Mouse (Mus musculus) forebrain, embryonic 14.5 days (tissue): ENCODE measurements at regions not wholly inside any gene's neighbourhood (a gene's known extent, or its start where the extent isn't known, plus 50 kb on each side); places are given as distances from the start of the nearest gene placed in this dataset.
"Not testable (repeated sequence)": the region's sequence is repeated elsewhere in the genome, so short reads cannot be mapped to it uniquely, and the experiment has no call there.

Experiments used
- ATAC-seq: fragments of 200-750 bp; cut with Nextera tagmentation; 2 replicates; pipeline ENCODE4 v1.8.0; 2017; ENCODE audit warnings: mild to moderate bottlenecking, moderate library complexity
- DNase-seq: peaks from one replicate; pipeline ENCODE4 v3.0.0-alpha.2; 2015; ENCODE audit warnings: low spot score
- H3K27ac ChIP-seq: fragments of 300-500 bp; sonication (generic); 2 replicates; pipeline ENCODE4 v1.5.1; 2014; ENCODE audit warnings: low read depth, mild to moderate bottlenecking, control low read depth, low read length, moderate library complexity
- H3K27me3 ChIP-seq: fragments of 300-500 bp; sonication (generic); replicated peaks from 2 replicates; pipeline ENCODE4 v1.6.1; 2014; ENCODE audit warnings: low read length, control low read depth, mixed read lengths; ENCODE audit not compliant: control insufficient read depth, insufficient read depth
- H3K36me3 ChIP-seq: fragments of 300-500 bp; sonication (generic); 2 replicates; pipeline ENCODE4 v1.6.1; 2014; ENCODE audit warnings: low read length, control low read depth; ENCODE audit not compliant: control insufficient read depth, insufficient read depth
- H3K4me1 ChIP-seq: fragments of 300-500 bp; sonication (generic); 2 replicates; pipeline ENCODE4 v1.6.1; 2014; ENCODE audit warnings: antibody characterized with exemption, low read length, control low read depth; ENCODE audit not compliant: control insufficient read depth, insufficient read depth
- H3K4me2 ChIP-seq: fragments of 300-500 bp; sonication (generic); 2 replicates; pipeline ENCODE4 v1.6.1; 2014; ENCODE audit warnings: mild to moderate bottlenecking, control low read depth, low read length
- H3K4me3 ChIP-seq: fragments of 300-500 bp; sonication (generic); 2 replicates; pipeline ENCODE4 v1.5.1; 2014; ENCODE audit warnings: low read depth, low read length, control low read depth
- H3K9ac ChIP-seq: fragments of 300-500 bp; sonication (generic); 2 replicates; pipeline ENCODE4 v1.6.1; 2014; ENCODE audit warnings: mild to moderate bottlenecking, low read length, control low read depth, moderate library complexity
- H3K9me3 ChIP-seq: fragments of 300-500 bp; sonication (generic); replicated peaks from 2 replicates; pipeline ENCODE4 v1.6.1; 2016; ENCODE audit warnings: low read length, control low read depth, mixed read lengths; ENCODE audit not compliant: control insufficient read depth
- WGBS: fragments of 180-500 bp; shearing (Covaris S2); extraction: QIAGEN DNeasy Blood & Tissue Kit; methylation state at CpG from one replicate; pipeline ENCODE4 v1.1.7; 2014; 5-methylcytosine and 5-hydroxymethylcytosine counted together

GRCm38 (mm10) chr12:47155916-47156315, 337.2 kb upstream of the Nova1 start:
- H3K9me3 ChIP-seq, H3K4me2 ChIP-seq, H3K27ac ChIP-seq, H3K4me3 ChIP-seq, H3K4me1 ChIP-seq, H3K36me3 ChIP-seq, H3K9ac ChIP-seq, ATAC-seq, DNase-seq, H3K27me3 ChIP-seq: not testable (repeated sequence)
- WGBS: 2% methylated on average over 2 of the region's 3 CpGs

GRCm38 (mm10) chr12:47140677-47141076, 321.9 kb upstream of the Nova1 start:
- DNase-seq (peak; percentile 46), ATAC-seq (peak; percentile 78)
- H3K27ac ChIP-seq: no peak overlapping the region
- H3K4me3 ChIP-seq: no peak overlapping the region
- no peaks in the 10 kb centered on the region for H3K27me3 ChIP-seq
- no peaks in the 10 kb centered on the region for H3K4me1 ChIP-seq
- no peaks in the 10 kb centered on the region for H3K36me3 ChIP-seq
- H3K9me3 ChIP-seq: no peaks in the 10 kb centered on the region
- WGBS: 45% methylated on average over 4 of the region's 4 CpGs
- no peak overlapping the region for H3K9ac ChIP-seq
- H3K4me2 ChIP-seq: no peak overlapping the region

GRCm38 (mm10) chr12:47129821-47130220, 311.1 kb upstream of the Nova1 start:
- Histone ChIP-seq H3K4me3 (no peak overlapping the region), H3K36me3 (no peaks in the 10 kb centered on the region), H3K4me1 (no peaks in the 10 kb centered on the region), H3K4me2 (no peak overlapping the region), H3K9me3 (no peaks in the 10 kb centered on the region), H3K27ac (no peak overlapping the region), H3K27me3 (no peaks in the 10 kb centered on the region), H3K9ac (no peak overlapping the region)
- no peak for ATAC-seq
- no peak for DNase-seq
- 89% methylated on average over 9 of the region's 9 CpGs for WGBS

- WGBS: 82% methylated on average over 3 of the region's 3 CpGs
- DNase-seq: no peak
- Histone ChIP-seq H3K36me3 (no peaks in the 10 kb centered on the region), H3K27me3 (no peaks in the 10 kb centered on the region), H3K9ac (no peak overlapping the region), H3K4me1 (no peaks in the 10 kb centered on the region), H3K4me3 (no peak overlapping the region), H3K9me3 (no peaks in the 10 kb centered on the region), H3K27ac (no peak overlapping the region), H3K4me2 (no peak overlapping the region)
- ATAC-seq: no peak
These were observed 309.9 kb upstream of the Nova1 start for GRCm38 (mm10) chr12:47128596-47128995.

- Histone ChIP-seq H3K4me2 (no peak overlapping the region), H3K27ac (no peak overlapping the region), H3K4me1 (no peaks in the 10 kb centered on the region), H3K9me3 (no peaks in the 10 kb centered on the region), H3K27me3 (no peaks in the 10 kb centered on the region), H3K4me3 (no peak overlapping the region), H3K36me3 (no peaks in the 10 kb centered on the region), H3K9ac (no peak overlapping the region)
- ATAC-seq (no peak), DNase-seq (no peak)
- 75% methylated on average over 3 of the region's 3 CpGs for WGBS
These were observed 302.7 kb upstream of the Nova1 start for GRCm38 (mm10) chr12:47121426-47121825.

GRCm38 (mm10) chr12:47117504-47117903, 298.8 kb upstream of the Nova1 start:
- no peak overlapping the region for H3K27ac ChIP-seq
- 88% methylated on average over 3 of the region's 3 CpGs for WGBS
- no peaks in the 10 kb centered on the region for H3K9me3 ChIP-seq
- ATAC-seq (no peak), DNase-seq (no peak)
- no peak overlapping the region for H3K4me3 ChIP-seq
- no peaks in the 10 kb centered on the region for H3K36me3 ChIP-seq
- no peak overlapping the region for H3K4me2 ChIP-seq
- H3K9ac ChIP-seq: no peak overlapping the region
- no peaks in the 10 kb centered on the region for H3K27me3 ChIP-seq
- H3K4me1 ChIP-seq: no peaks in the 10 kb centered on the region

GRCm38 (mm10) chr12:47089234-47089633, 270.5 kb upstream of the Nova1 start:
- ATAC-seq: no peak
- Histone ChIP-seq H3K9ac (no peak overlapping the region), H3K36me3 (no peaks in the 10 kb centered on the region), H3K4me2 (no peak overlapping the region), H3K4me1 (no peaks in the 10 kb centered on the region), H3K27me3 (no peaks in the 10 kb centered on the region), H3K27ac (no peak overlapping the region), H3K9me3 (no peaks in the 10 kb centered on the region), H3K4me3 (no peak overlapping the region)
- no peak for DNase-seq

GRCm38 (mm10) chr12:47074961-47075360, 256.2 kb upstream of the Nova1 start:
- Histone ChIP-seq H3K27ac (no peak overlapping the region), H3K4me1 (no peaks in the 10 kb centered on the region), H3K4me3 (no peak overlapping the region), H3K4me2 (no peak overlapping the region), H3K9me3 (no peaks in the 10 kb centered on the region), H3K27me3 (no peaks in the 10 kb centered on the region), H3K9ac (no peak overlapping the region), H3K36me3 (no peaks in the 10 kb centered on the region)
- WGBS: 68% methylated on average over 2 of the region's 2 CpGs
- ATAC-seq: no peak
- no peak for DNase-seq

- Histone ChIP-seq H3K4me1 (no peaks in the 10 kb centered on the region), H3K4me2 (no peak overlapping the region), H3K4me3 (no peak overlapping the region), H3K9ac (no peak overlapping the region), H3K9me3 (no peaks in the 10 kb centered on the region), H3K36me3 (no peaks in the 10 kb centered on the region), H3K27me3 (no peaks in the 10 kb centered on the region), H3K27ac (no peak overlapping the region)
- DNase-seq (no peak), ATAC-seq (no peak)
- 88% methylated on average over 1 of the region's 1 CpGs for WGBS
These were observed 233.7 kb upstream of the Nova1 start for GRCm38 (mm10) chr12:47052474-47052873.
